Mouse (Mus musculus) cortical plate, adult 2 months (tissue): Measurements from ENCODE around the gene Gm21985.

Experiments used
- CTCF ChIP-seq: fragments of 200-500 bp; IDR thresholded peaks from 2 replicates; pipeline ENCODE4 v1.5.1; 2011; ENCODE audit warnings: mild to moderate bottlenecking, control low read depth, low read length; ENCODE audit not compliant: insufficient read depth; ENCODE audit errors: extremely low read depth
- POLR2A ChIP-seq: fragments of 200-500 bp; IDR thresholded peaks from 2 replicates; pipeline ENCODE4 v1.6.1; 2011; ENCODE audit warnings: mild to moderate bottlenecking, low read length, control low read depth; ENCODE audit not compliant: insufficient read depth; ENCODE audit errors: extremely low read depth

GRCm38 (mm10) chr2:112359611-112360010 is 93.5 kb downstream of the Gm21985 start:
- TF ChIP-seq CTCF (no peak), POLR2A (no peak)
